Mouse (Mus musculus): ENCODE measurements around the gene Arid1b. TPM values are rescaled to one million over a fixed set of nuclear protein-coding genes. Genes with fewer than 3 reads are reported as not detected.

The Arid1b gene
- polyA plus RNA-seq, 1 experiment from 2014 or later: 2.2 TPM

- DNase-seq: no peak
- 75% methylated on average over 4 of the region's 4 CpGs for WGBS (ENCODE audit: insufficient replicate concordance)
- Histone ChIP-seq H3K9me3 (ENCODE audit: low read length) (no peaks in the 10 kb centered on the region), H3K9ac (replicated peaks) (no peak overlapping the region), H3K36me3 (replicated peaks; ENCODE audit: insufficient read depth, low read length) (no peaks in the 10 kb centered on the region), H3K4me3 (ENCODE audit: low read depth, low read length) (no peak overlapping the region), H3K27me3 (ENCODE audit: insufficient read depth, low read length) (no peaks in the 10 kb centered on the region), H3K4me1 (ENCODE audit: insufficient read depth) (peaks cover 20% of the 10 kb centered on the region), H3K27ac (ENCODE audit: low read depth) (no peak overlapping the region), H3K4me2 (ENCODE audit: low read depth, low read length) (no peak overlapping the region)
- TF ChIP-seq EP300 (IDR thresholded peaks at IDR 0.05; ENCODE audit: low read depth) (no peak), CTCF (IDR thresholded peaks at IDR 0.05; ENCODE audit: low read depth) (no peak)
- no peak for ATAC-seq
Measured at GRCm38 (mm10) chr17:5016404-5016803, 22.3 kb downstream of the Arid1b start.

- Histone ChIP-seq H3K4me1 (ENCODE audit: insufficient read depth) (peaks cover 19% of the 10 kb centered on the region), H3K27me3 (ENCODE audit: insufficient read depth, low read length) (no peaks in the 10 kb centered on the region), H3K4me3 (ENCODE audit: low read depth, low read length) (no peak overlapping the region), H3K4me2 (ENCODE audit: low read depth, low read length) (no peak overlapping the region), H3K9ac (replicated peaks) (no peak overlapping the region), H3K36me3 (replicated peaks; ENCODE audit: insufficient read depth, low read length) (no peaks in the 10 kb centered on the region), H3K9me3 (ENCODE audit: low read length) (no peaks in the 10 kb centered on the region), H3K27ac (ENCODE audit: low read depth) (no peak overlapping the region)
- no peak for ATAC-seq
- TF ChIP-seq CTCF (IDR thresholded peaks at IDR 0.05; ENCODE audit: low read depth) (no peak), EP300 (IDR thresholded peaks at IDR 0.05; ENCODE audit: low read depth) (no peak)
- no peak for DNase-seq
- 76% methylated on average over 10 of the region's 10 CpGs for WGBS (ENCODE audit: insufficient replicate concordance)
Measured at GRCm38 (mm10) chr17:5017065-5017464, 22.9 kb downstream of the Arid1b start.

GRCm38 (mm10) chr17:5021303-5022003 lies 27.3 kb downstream of the Arid1b start:
- no peaks in the 10 kb centered on the region for H3K27me3 ChIP-seq (ENCODE audit: insufficient read depth, low read length)
- no peak for DNase-seq
- no peak overlapping the region for H3K4me3 ChIP-seq (ENCODE audit: low read depth, low read length)
- TF ChIP-seq CTCF (IDR thresholded peaks at IDR 0.05; ENCODE audit: low read depth): no peak
- no peak for TF ChIP-seq EP300 (IDR thresholded peaks at IDR 0.05; ENCODE audit: low read depth)
- peaks cover 5% of the 10 kb centered on the region; the same call in 1 of the 2 replicates for H3K4me1 ChIP-seq (ENCODE audit: insufficient read depth)
- 36% methylated on average over 11 of the region's 11 CpGs for whole genome bisulfite sequencing (ENCODE audit: insufficient replicate concordance)
- H3K4me2 ChIP-seq (ENCODE audit: low read depth, low read length): no peak overlapping the region
- H3K36me3 ChIP-seq (replicated peaks; ENCODE audit: insufficient read depth, low read length): no peaks in the 10 kb centered on the region
- ATAC-seq: no peak
- no peak overlapping the region for H3K27ac ChIP-seq (ENCODE audit: low read depth)
- no peaks in the 10 kb centered on the region for H3K9me3 ChIP-seq (ENCODE audit: low read length)
- no peak overlapping the region for H3K9ac ChIP-seq (replicated peaks)

- ATAC-seq: no peak
- no peak overlapping the region for H3K9ac ChIP-seq (replicated peaks)
- H3K36me3 ChIP-seq (replicated peaks; ENCODE audit: insufficient read depth, low read length): no peaks in the 10 kb centered on the region
- H3K27me3 ChIP-seq (ENCODE audit: insufficient read depth, low read length): no peaks in the 10 kb centered on the region
- TF ChIP-seq CTCF (IDR thresholded peaks at IDR 0.05; ENCODE audit: low read depth) (no peak), EP300 (IDR thresholded peaks at IDR 0.05; ENCODE audit: low read depth) (no peak)
- peaks cover 5% of the 10 kb centered on the region; the same call in 1 of the 2 replicates for H3K4me1 ChIP-seq (ENCODE audit: insufficient read depth)
- no peak for DNase-seq
- H3K4me3 ChIP-seq (ENCODE audit: low read depth, low read length): no peak overlapping the region
- H3K27ac ChIP-seq (ENCODE audit: low read depth): no peak overlapping the region
- 68% methylated on average over 9 of the region's 9 CpGs for WGBS (ENCODE audit: insufficient replicate concordance)
- H3K4me2 ChIP-seq (ENCODE audit: low read depth, low read length): no peak overlapping the region
- no peaks in the 10 kb centered on the region for H3K9me3 ChIP-seq (ENCODE audit: low read length)
Measured at GRCm38 (mm10) chr17:5022019-5022544, 27.9 kb downstream of the Arid1b start.

GRCm38 (mm10) chr17:5023745-5024144 lies 29.6 kb downstream of the Arid1b start:
- H3K36me3 ChIP-seq (replicated peaks; ENCODE audit: insufficient read depth, low read length): no peaks in the 10 kb centered on the region
- H3K9me3 ChIP-seq (ENCODE audit: low read length): no peaks in the 10 kb centered on the region
- no peak for TF ChIP-seq CTCF (IDR thresholded peaks at IDR 0.05; ENCODE audit: low read depth)
- no peak for TF ChIP-seq EP300 (IDR thresholded peaks at IDR 0.05; ENCODE audit: low read depth)
- no peak for ATAC-seq
- no peak overlapping the region for H3K27ac ChIP-seq (ENCODE audit: low read depth)
- peaks cover 5% of the 10 kb centered on the region; the same call in 1 of the 2 replicates for H3K4me1 ChIP-seq (ENCODE audit: insufficient read depth)
- WGBS (ENCODE audit: insufficient replicate concordance): 63% methylated on average over 10 of the region's 10 CpGs
- no peak overlapping the region for H3K9ac ChIP-seq (replicated peaks)
- DNase-seq: no peak
- H3K4me2 ChIP-seq (ENCODE audit: low read depth, low read length): no peak overlapping the region
- H3K27me3 ChIP-seq (ENCODE audit: insufficient read depth, low read length): no peaks in the 10 kb centered on the region
- no peak overlapping the region for H3K4me3 ChIP-seq (ENCODE audit: low read depth, low read length)

- H3K27me3 ChIP-seq (ENCODE audit: insufficient read depth, low read length): no peaks in the 10 kb centered on the region
- H3K4me2 ChIP-seq (ENCODE audit: low read depth, low read length): no peak overlapping the region
- no peak overlapping the region for H3K4me3 ChIP-seq (ENCODE audit: low read depth, low read length)
- peaks cover 5% of the 10 kb centered on the region; the same call in 1 of the 2 replicates for H3K4me1 ChIP-seq (ENCODE audit: insufficient read depth)
- no peaks in the 10 kb centered on the region for H3K36me3 ChIP-seq (replicated peaks; ENCODE audit: insufficient read depth, low read length)
- H3K9ac ChIP-seq (replicated peaks): no peak overlapping the region
- DNase-seq: no peak
- no peak overlapping the region for H3K27ac ChIP-seq (ENCODE audit: low read depth)
- ATAC-seq: no peak
- no peaks in the 10 kb centered on the region for H3K9me3 ChIP-seq (ENCODE audit: low read length)
- WGBS (ENCODE audit: insufficient replicate concordance): 76% methylated on average over 1 of the region's 1 CpGs
- TF ChIP-seq CTCF (IDR thresholded peaks at IDR 0.05; ENCODE audit: low read depth) (no peak), EP300 (IDR thresholded peaks at IDR 0.05; ENCODE audit: low read depth) (no peak)
Measured at GRCm38 (mm10) chr17:5025400-5025799, 31.3 kb downstream of the Arid1b start.

Measured in liver, postnatal 0 days (tissue).